Mouse (Mus musculus): ENCODE measurements at regions not wholly inside any gene's neighbourhood (a gene's known extent, or its start where the extent isn't known, plus 50 kb on each side); places are given as distances from the start of the nearest gene placed in this dataset.

DNA sequence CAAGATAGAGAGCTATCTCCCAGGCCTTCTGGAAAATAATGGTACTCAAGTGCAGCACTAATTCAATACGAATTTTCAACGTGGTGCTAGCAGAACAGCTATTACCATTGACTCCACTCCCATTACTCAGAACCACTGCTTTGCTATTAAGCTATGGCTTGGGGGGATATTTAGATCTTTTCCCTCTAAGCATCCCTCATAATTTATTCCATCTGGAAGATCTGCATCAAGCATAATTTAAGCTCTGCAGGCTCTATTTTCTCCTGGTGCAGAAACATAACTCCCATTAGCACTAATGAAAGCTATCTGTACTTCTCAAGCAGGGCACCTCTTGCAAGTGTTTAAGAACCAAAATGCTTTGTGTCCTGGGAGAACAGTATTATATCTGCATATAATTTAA is 247.0 kb downstream of the S1pr1 start:
- TF ChIP-seq USF1 (IDR thresholded peaks at IDR 0.05; ENCODE audit: low read depth) (no peak), MAX (IDR thresholded peaks at IDR 0.05) (no peak), CTCF (IDR thresholded peaks at IDR 0.05; ENCODE audit: control insufficient read depth, insufficient read depth, insufficient read length) (no peak), FOSL1 (IDR thresholded peaks at IDR 0.05; ENCODE audit: insufficient read depth, low read length, poor library complexity, severe bottlenecking) (no peak), MYOD1 (IDR thresholded peaks at IDR 0.05; ENCODE audit: control insufficient read depth, insufficient read length, low read depth) (no peak)

All from C2C12 (cell line).